Mouse (Mus musculus): ENCODE measurements around the gene Fam234b. TPM values are rescaled to one million over a fixed set of nuclear protein-coding genes. Genes with fewer than 3 reads are reported as not detected.

The Fam234b gene
- total RNA-seq, 2 experiments from 2014 or later = 14.7 to 16.9 TPM

DNA sequence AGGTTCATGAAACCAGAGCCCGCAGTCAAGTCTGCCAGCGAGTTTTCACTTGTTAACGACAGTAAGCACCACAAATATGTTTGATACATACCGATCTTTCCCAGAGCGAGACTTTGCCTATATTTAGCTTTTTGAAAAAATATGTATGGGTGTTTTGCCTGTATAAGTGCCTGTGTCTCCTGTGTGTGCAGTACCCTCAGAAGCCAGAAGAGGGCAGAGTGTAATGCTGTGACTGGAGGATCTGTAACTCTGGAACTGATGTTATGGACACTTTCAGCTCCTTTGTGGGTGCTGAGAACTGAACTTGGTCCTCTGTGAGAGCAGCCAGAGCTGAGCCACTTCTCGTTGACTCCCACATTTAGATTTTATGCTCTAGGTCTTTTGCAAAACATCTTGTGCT is 66.4 kb downstream of the Fam234b start:
- DNase-seq (ENCODE audit: low spot score in 2 of 2) = no peak

DNA sequence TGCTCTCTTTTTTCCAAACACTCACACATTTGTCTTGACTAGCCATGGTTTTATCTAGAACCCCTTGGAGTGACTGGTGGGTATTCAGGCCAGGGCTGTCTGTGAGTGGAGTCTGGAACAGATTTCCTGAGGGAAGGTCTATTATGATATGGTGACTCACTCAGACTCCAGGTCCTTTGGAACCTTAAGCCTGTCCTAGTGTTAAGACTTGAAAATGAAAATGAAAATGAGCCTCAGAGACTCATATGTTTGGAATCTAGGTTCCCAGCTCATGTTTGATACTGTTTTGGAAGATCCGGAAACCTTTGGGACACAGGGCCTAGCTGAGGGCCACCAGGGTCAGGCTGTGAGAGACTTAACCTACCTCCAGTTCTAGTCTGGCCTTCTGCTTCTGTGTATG is 68.3 kb downstream of the Fam234b start:
- DNase-seq (ENCODE audit: low spot score in 2 of 2) = no peak

DNA sequence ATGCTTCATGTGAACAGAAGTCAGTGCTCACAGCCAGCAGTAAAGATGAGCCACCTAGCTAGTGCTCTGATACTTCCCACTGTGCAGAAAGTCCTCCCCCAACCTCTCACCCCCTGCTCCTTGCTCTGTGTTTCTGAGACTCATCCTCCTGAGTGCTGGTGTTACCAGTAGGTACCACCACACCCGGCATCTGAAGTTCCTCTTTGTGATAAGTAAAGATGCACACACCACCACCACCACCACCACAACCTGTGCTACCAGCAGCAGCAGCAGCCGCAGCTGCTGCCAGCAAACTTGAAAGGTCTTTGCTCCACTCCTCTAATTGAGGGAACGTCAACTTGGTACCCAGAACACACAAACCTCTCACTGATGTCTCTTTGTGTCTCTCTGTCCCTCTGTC is 69.4 kb downstream of the Fam234b start:
- no peak for DNase-seq (ENCODE audit: low spot score in 2 of 2)

DNA sequence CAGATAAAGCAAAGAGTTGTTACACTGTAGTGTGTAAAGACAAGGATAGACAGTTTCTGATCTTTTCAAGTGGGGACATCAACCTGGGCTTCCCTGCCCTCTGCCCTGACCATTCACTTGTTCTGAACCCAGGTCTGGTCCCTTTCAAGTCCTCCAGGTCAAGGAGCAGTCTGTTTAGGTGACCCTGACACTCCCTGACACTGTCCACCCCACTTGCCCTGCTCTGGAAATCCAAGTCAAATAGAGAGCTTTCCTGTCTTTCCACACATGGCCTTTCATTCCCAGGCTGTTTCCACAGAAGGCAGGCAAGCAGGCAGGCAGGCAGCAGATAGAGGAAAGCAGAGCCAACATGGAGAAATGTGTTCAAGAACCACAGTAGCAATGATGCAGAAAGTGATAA is 70.6 kb downstream of the Fam234b start:
- DNase-seq (ENCODE audit: low spot score in 2 of 2) = no peak

DNA sequence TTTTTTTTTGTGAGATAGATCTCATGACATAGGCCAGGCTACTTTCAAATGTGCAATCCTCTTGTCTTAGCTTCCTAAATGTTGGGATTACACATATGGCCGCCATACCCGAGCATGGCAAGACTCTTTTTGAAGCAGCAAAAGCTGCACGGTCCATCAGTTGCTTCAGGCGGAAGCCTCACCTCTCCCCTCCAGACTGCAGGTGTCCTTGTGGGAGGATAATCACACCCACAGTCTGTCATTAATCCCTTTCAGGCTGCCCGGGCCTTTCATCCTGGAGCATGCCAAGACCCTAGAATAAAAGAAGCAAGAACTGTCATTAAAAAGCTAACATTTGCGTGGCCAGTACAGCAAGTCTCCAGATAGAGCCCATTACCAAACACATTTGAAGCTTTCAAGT is 71.8 kb downstream of the Fam234b start:
- DNase-seq (ENCODE audit: low spot score in 2 of 2) = no peak

DNA sequence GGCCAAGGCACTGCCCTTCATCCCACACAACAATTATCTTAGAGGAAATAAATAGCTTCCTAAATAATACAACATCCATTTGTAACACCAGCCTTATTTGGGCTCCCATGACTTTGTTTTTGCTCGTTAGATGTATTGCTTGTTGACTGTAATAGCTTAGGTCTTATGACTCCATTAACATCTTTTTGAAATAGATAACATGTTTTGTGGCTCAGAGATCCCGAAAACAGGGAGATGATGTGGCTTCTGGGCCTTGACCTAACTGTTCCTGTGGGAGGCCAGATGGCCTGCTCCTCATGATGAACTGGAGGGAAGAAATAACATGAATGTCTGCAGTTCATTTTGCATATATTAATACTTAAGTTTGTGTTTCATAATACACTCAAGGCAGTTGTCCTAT is 74.0 kb downstream of the Fam234b start:
- DNase-seq (ENCODE audit: low spot score in 2 of 2) = no peak

DNA sequence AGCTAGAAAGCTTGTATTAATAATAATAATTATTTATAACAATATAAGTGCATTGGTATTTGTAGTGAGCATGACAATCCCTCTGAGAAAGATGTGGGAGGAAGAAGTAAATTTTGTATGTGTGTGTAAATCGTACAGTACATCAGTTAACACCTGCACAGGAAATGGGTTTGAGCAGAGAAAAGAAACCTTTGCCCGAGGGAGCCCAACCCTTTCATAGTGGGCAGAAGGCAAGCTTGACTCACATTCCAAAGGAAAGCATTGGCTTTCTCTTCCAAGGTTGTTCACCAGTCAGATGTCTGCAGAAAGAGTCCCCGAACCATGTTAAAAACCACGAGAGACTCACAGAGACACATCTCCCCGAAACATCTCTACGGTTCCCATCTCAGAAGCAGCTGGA is 75.3 kb downstream of the Fam234b start:
- no peak for DNase-seq (ENCODE audit: low spot score in 2 of 2)

DNA sequence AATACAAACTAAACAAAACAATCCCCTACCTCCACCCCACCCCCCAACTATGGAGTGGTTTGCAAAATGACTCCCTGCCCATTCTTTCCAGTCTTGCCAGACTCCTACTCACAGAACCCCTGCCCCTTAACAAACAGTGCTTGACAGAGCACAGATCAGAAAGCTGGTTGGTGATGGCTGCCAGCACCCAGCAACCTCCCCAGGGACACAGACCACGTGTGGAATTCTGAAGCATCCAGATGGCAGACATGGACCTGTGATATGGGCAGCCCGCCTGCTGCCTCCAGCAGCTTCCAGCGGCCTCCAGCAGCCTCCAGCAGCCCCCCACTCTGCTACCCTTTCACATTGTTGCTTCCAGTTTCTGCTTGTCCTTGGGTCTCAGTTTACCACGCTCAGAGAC is 77.5 kb downstream of the Fam234b start:
- DNase-seq (ENCODE audit: low spot score in 2 of 2) = no peak

DNA sequence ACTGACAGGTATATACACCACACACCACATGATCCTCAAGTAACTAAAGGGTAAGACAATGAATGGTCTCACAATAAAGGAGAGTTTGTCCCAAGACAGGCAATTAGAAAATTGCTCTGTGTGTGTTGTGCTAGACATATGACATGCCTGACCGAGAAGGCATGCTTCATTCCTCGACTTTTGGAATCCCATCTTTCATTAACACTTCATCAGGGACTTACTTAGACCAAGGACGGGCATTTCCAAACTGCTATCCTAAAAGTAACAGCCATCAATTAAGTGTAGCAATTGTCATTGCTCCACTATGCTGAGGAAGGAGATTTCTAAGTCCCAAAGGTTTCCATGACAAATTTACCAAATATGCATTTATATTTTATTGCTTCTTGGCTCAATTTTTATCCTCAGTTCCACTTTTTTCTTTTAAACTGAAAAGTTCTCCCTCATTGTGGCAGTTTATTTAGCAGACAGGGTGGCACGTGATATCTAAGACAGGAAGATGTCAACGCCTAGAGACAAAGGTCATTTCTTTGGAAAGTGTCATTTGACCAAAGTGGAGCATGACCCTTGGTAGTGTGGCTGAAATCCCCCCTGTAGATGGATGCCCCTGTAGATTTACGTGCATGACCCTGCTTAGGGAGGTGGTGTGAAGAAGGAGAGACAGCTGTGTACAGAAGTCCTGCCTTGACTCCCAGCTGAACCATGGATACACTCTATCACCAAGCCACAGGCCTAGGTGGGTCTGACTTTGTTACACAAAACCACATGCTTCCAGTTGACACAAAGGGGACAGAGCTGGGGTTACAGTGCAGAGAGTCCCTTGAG is 78.9 kb downstream of the Fam234b start:
- DNase-seq (ENCODE audit: low spot score in 2 of 2) = no peak

DNA sequence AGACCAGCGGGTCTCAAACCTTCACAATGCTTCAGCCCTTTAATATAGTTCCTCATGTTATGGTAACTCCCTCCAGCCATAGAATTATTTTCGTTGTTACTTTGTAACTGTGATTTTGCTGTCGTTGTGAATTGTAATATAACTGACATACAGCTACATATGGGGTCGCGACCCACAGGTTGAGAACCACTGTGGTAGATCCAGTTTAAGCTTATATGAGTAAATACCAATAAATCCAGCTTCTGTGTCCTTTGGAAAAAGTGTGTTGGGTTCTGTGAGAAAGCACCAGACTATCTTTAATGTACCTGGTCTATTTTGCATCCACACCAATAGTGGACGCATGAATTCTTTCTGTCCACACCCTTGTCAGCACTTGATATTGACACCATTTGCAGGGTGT is 80.5 kb downstream of the Fam234b start:
- DNase-seq (ENCODE audit: low spot score in 2 of 2) = no peak

DNA sequence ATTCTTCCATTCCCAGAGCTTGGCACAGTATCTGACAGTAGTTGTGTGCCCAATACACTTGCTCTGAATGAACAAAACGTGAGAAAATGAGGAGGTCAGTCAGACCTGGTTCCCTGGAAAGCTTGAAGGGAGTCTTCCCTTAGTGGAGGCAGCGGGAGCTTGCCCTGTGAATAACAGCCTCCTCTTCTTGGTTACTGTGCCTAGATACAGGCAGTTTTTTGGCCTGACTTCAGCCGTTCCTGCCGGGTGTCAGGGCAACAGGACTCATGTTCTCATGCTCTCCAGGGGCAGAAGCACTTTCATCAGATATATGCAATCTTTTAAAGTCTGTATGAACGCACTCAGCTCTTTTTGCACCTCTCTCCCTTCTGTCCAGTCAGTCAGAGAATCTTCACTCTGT is 81.5 kb downstream of the Fam234b start:
- no peak for DNase-seq (ENCODE audit: low spot score in 2 of 2)

DNA sequence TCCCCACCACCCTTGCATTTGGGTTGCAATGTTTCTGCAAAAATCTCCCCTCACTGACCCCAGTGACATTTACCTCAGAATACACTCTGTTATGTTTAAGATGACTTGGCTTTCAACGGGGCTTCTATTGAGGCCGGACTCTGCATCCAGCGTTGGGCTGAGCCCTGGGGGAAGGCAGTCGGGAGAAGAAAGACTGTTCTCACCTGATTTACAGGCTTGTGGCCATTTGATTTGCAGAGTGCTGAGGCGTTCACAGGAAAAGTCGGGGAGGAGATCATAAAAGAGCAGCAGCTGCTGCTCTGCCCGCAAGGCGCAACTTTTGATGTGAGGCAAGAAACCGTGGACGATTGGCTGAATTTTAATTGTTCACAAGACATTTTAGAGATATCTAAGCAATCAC is 82.1 kb downstream of the Fam234b start:
- DNase-seq (ENCODE audit: low spot score in 2 of 2) = no peak

DNA sequence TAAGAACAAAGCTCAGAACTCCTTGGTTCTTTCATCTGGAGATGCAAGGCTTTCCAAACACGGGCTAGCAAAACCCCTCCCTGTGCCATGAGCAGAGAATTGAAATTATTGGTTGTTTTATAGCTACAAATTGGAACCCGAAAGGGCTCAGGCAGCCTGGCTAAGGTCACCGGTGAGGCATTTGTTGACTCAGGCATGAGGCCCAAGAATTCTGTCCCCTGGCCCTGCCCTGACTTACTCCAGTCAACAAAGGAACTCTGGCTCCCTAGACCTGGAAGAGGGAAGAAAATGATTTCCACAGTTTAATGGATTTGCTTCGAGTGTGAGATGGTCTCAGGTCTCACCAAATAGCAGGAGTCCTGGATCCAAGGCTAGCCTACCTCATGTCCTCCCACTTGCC is 94.6 kb downstream of the Fam234b start:
- no peak for DNase-seq (ENCODE audit: low spot score in 2 of 2)

DNA sequence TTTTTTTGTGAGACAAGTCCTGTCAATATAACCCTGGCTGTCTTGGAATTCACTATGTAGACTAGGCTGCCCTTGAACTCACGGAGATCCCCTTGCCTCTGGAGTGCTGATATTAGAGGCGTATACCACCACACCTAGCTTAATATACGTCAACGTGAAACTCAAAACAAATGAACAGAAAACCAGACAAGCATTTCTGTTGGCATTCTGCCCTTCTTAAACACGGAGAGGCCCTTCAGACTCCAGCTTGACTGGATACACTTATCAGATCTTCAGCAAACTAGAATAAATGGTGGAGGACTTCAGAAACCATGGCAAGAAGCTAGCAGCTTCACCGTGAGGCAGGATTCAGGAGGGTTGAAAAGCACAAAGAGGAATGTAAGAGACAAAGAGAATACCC is 96.4 kb downstream of the Fam234b start:
- DNase-seq (ENCODE audit: low spot score in 2 of 2) = no peak

Other genes starting within 250 kb of the Fam234b start
- 10 to 100 TPM in 1 of 2 experiments, 1 to 10 TPM in 1; 3.8 to 12.2 TPM for gene Apold1, start 216.3 kb upstream of the Fam234b start, total RNA-seq (2021)
- 10 to 100 TPM; 61.2 to 62.1 TPM for gene Ddx47, start 186.4 kb upstream of the Fam234b start, total RNA-seq (2021)
- 1 to 10 TPM; 1.1 to 3.5 TPM for gene Gprc5a, start 132.3 kb upstream of the Fam234b start, total RNA-seq (2021)
- gene Gprc5d, start 79.7 kb upstream of the Fam234b start, total RNA-seq (2021) = not detected
- 10 to 100 TPM; 17.3 to 46.7 TPM for gene Hebp1, start within 50 bp of the Fam234b start, total RNA-seq (2021)
- gene Gsg1, start 56.4 kb downstream of the Fam234b start, total RNA-seq (2021) = not detected
- not detected for gene Pbp2, start 112.4 kb downstream of the Fam234b start, total RNA-seq (2021)
- 10 to 100 TPM; 21.7 to 53.4 TPM for gene Emp1, start 164.6 kb downstream of the Fam234b start, total RNA-seq (2021)